Mouse (Mus musculus): ENCODE results near the gene Mylip.

GRCm38 (mm10) chr13:45422251-45422650 is 32.7 kb downstream of the Mylip start:
- no peak for TF ChIP-seq CTCF (IDR thresholded peaks at IDR 0.05; ENCODE audit: low read depth)
- TF ChIP-seq EP300 (IDR thresholded peaks at IDR 0.05; ENCODE audit: low read depth): no peak

Measured in liver, embryonic 14.5 days (tissue).